Mouse (Mus musculus): ENCODE results near the gene Cfap54. TPM values are rescaled to one million over a fixed set of nuclear protein-coding genes. Genes with fewer than 3 reads are reported as not detected.

Cfap54 gene
- polyA plus RNA-seq, 1 experiment, result 0.09 TPM

- Histone ChIP-seq H3K4me1 (ENCODE audit: control insufficient read depth, insufficient read depth, insufficient read length) (no peaks in the 10 kb centered on the region), H3K27me3 (ENCODE audit: control insufficient read depth, insufficient read depth, low read length) (no peaks in the 10 kb centered on the region), H3K27ac (ENCODE audit: insufficient read depth, low read length) (no peak overlapping the region), H3K36me3 (ENCODE audit: control insufficient read depth, insufficient read depth, low read length) (no peaks in the 10 kb centered on the region), H3K4me3 (ENCODE audit: extremely low read depth, insufficient read depth, insufficient read length) (no peak overlapping the region)
- 51% methylated on average over 6 of the region's 6 CpGs for WGBS
- no peak for TF ChIP-seq POLR2A (IDR thresholded peaks at IDR 0.05; ENCODE audit: low read depth, low read length)
- no peak for TF ChIP-seq CTCF (IDR thresholded peaks at IDR 0.05; ENCODE audit: extremely low read depth, insufficient read depth, insufficient read length, insufficient replicate concordance)
- DNase-seq (ENCODE audit: low read depth in 1 of 2, low spot score in 2 of 2), result no peak
These were observed 8.8 kb upstream of the Cfap54 start for GRCm38 (mm10) chr10:93090241-93090640.

- Histone ChIP-seq H3K27me3 (ENCODE audit: control insufficient read depth, insufficient read depth, low read length) (no peaks in the 10 kb centered on the region), H3K27ac (ENCODE audit: insufficient read depth, low read length) (no peak overlapping the region), H3K4me1 (ENCODE audit: control insufficient read depth, insufficient read depth, insufficient read length) (no peaks in the 10 kb centered on the region), H3K4me3 (ENCODE audit: extremely low read depth, insufficient read depth, insufficient read length) (no peak overlapping the region), H3K36me3 (ENCODE audit: control insufficient read depth, insufficient read depth, low read length) (no peaks in the 10 kb centered on the region)
- WGBS, result 79% methylated on average over 11 of the region's 11 CpGs
- no peak for DNase-seq (ENCODE audit: low read depth in 1 of 2, low spot score in 2 of 2)
- no peak for TF ChIP-seq POLR2A (IDR thresholded peaks at IDR 0.05; ENCODE audit: low read depth, low read length)
- no peak for TF ChIP-seq CTCF (IDR thresholded peaks at IDR 0.05; ENCODE audit: extremely low read depth, insufficient read depth, insufficient read length, insufficient replicate concordance)
These were observed 7.1 kb upstream of the Cfap54 start for GRCm38 (mm10) chr10:93088396-93089048.

GRCm38 (mm10) chr10:93087504-93087903 is 6.1 kb upstream of the Cfap54 start:
- TF ChIP-seq CTCF (IDR thresholded peaks at IDR 0.05; ENCODE audit: extremely low read depth, insufficient read depth, insufficient read length, insufficient replicate concordance), result no peak
- TF ChIP-seq POLR2A (IDR thresholded peaks at IDR 0.05; ENCODE audit: low read depth, low read length), result no peak
- no peaks in the 10 kb centered on the region for H3K36me3 ChIP-seq (ENCODE audit: control insufficient read depth, insufficient read depth, low read length)
- no peak overlapping the region for H3K4me3 ChIP-seq (ENCODE audit: extremely low read depth, insufficient read depth, insufficient read length)
- H3K27ac ChIP-seq (ENCODE audit: insufficient read depth, low read length), result no peak overlapping the region
- no peaks in the 10 kb centered on the region for H3K27me3 ChIP-seq (ENCODE audit: control insufficient read depth, insufficient read depth, low read length)
- WGBS, result 80% methylated on average over 7 of the region's 7 CpGs
- no peaks in the 10 kb centered on the region for H3K4me1 ChIP-seq (ENCODE audit: control insufficient read depth, insufficient read depth, insufficient read length)
- DNase-seq (ENCODE audit: low read depth in 1 of 2, low spot score in 2 of 2), result no peak

GRCm38 (mm10) chr10:93083963-93084340 is 2.5 kb upstream of the Cfap54 start:
- Histone ChIP-seq H3K27me3 (ENCODE audit: control insufficient read depth, insufficient read depth, low read length) (no peaks in the 10 kb centered on the region), H3K4me3 (ENCODE audit: extremely low read depth, insufficient read depth, insufficient read length) (no peak overlapping the region), H3K36me3 (ENCODE audit: control insufficient read depth, insufficient read depth, low read length) (no peaks in the 10 kb centered on the region), H3K4me1 (ENCODE audit: control insufficient read depth, insufficient read depth, insufficient read length) (peaks cover 6% of the 10 kb centered on the region; the same call in 1 of the 2 replicates), H3K27ac (ENCODE audit: insufficient read depth, low read length) (no peak overlapping the region)
- TF ChIP-seq POLR2A (IDR thresholded peaks at IDR 0.05; ENCODE audit: low read depth, low read length) (no peak), CTCF (IDR thresholded peaks at IDR 0.05; ENCODE audit: extremely low read depth, insufficient read depth, insufficient read length, insufficient replicate concordance) (no peak)
- DNase-seq (ENCODE audit: low read depth in 1 of 2, low spot score in 2 of 2), result no peak
- WGBS, result 65% methylated on average over 8 of the region's 8 CpGs

GRCm38 (mm10) chr10:93083198-93083962 is 2.0 kb upstream of the Cfap54 start:
- H3K27me3 ChIP-seq (ENCODE audit: control insufficient read depth, insufficient read depth, low read length), result no peaks in the 10 kb centered on the region
- TF ChIP-seq CTCF (IDR thresholded peaks at IDR 0.05; ENCODE audit: extremely low read depth, insufficient read depth, insufficient read length, insufficient replicate concordance), result no peak
- no peak for TF ChIP-seq POLR2A (IDR thresholded peaks at IDR 0.05; ENCODE audit: low read depth, low read length)
- 15% methylated on average over 17 of the region's 17 CpGs for WGBS
- no peaks in the 10 kb centered on the region for H3K36me3 ChIP-seq (ENCODE audit: control insufficient read depth, insufficient read depth, low read length)
- no peak overlapping the region for H3K27ac ChIP-seq (ENCODE audit: insufficient read depth, low read length)
- peaks cover 6% of the 10 kb centered on the region; the same call in 1 of the 2 replicates for H3K4me1 ChIP-seq (ENCODE audit: control insufficient read depth, insufficient read depth, insufficient read length)
- H3K4me3 ChIP-seq (ENCODE audit: extremely low read depth, insufficient read depth, insufficient read length), result no peak overlapping the region
- no peak for DNase-seq (ENCODE audit: low read depth in 1 of 2, low spot score in 2 of 2)

- 69% methylated on average over 3 of the region's 3 CpGs for WGBS
- no peak for DNase-seq (ENCODE audit: low read depth in 1 of 2, low spot score in 2 of 2)
These were observed 1.9 kb downstream of the Cfap54 start for GRCm38 (mm10) chr10:93079486-93079885.

More at GRCm38 (mm10) chr10:93079486-93079885, 1.9 kb downstream of the Cfap54 start:
- Histone ChIP-seq H3K27me3 (ENCODE audit: control insufficient read depth, insufficient read depth, low read length) (no peaks in the 10 kb centered on the region), H3K36me3 (ENCODE audit: control insufficient read depth, insufficient read depth, low read length) (no peaks in the 10 kb centered on the region), H3K4me1 (ENCODE audit: control insufficient read depth, insufficient read depth, insufficient read length) (peaks cover 6% of the 10 kb centered on the region; the same call in 1 of the 2 replicates), H3K27ac (ENCODE audit: insufficient read depth, low read length) (no peak overlapping the region), H3K4me3 (ENCODE audit: extremely low read depth, insufficient read depth, insufficient read length) (no peak overlapping the region)
- TF ChIP-seq CTCF (IDR thresholded peaks at IDR 0.05; ENCODE audit: extremely low read depth, insufficient read depth, insufficient read length, insufficient replicate concordance), result no peak
- no peak for TF ChIP-seq POLR2A (IDR thresholded peaks at IDR 0.05; ENCODE audit: low read depth, low read length)

Data from spleen, adult 2 months (tissue).